Mouse (Mus musculus) CD4-positive, CD25-positive, alpha-beta regulatory T cell, adult 4 months (primary cell): Measurements from ENCODE around the gene Ces2b. TPM values are rescaled to one million over a fixed set of nuclear protein-coding genes. Genes with fewer than 3 reads are reported as not detected.

Experiments used
- polyA plus RNA-seq, 2 experiments: library from polyadenylated mRNA; unstranded; fragments of 100-300 nt; shearing (Covaris generic); gene quantifications; one replicate each; pipeline ENCODE4 v1.2.1; 2017

Ces2b gene
- polyA plus RNA-seq, 2 experiments from 2014 or later, result not detected

Other genes with a start within 250 kb of the Ces2b start
- gene Pdp2, start 240.1 kb upstream of the Ces2b start, polyA plus RNA-seq, result 10 to 100 TPM; 21.4 to 28.3 TPM
- gene Cdh16, start 207.2 kb upstream of the Ces2b start, polyA plus RNA-seq, result not detected
- gene Rrad, start 200.2 kb upstream of the Ces2b start, polyA plus RNA-seq, result 10 to 100 TPM; 12.1 to 12.8 TPM
- 100 to 1,000 TPM; 113 to 122 TPM for gene Ciao2b, start 189.6 kb upstream of the Ces2b start, polyA plus RNA-seq
- under 1 TPM in 1 of 2 experiments, not detected in 1; 0.38 TPM for gene Ces2a, start 97.6 kb upstream of the Ces2b start, polyA plus RNA-seq
- gene Ces2c, start 15.5 kb downstream of the Ces2b start, polyA plus RNA-seq, result 10 to 100 TPM; 22.1 to 39.8 TPM
- not detected for gene Ces2e, start 94.7 kb downstream of the Ces2b start, polyA plus RNA-seq
- not detected for gene Ces2f, start 115.8 kb downstream of the Ces2b start, polyA plus RNA-seq
- under 1 TPM; 0.13 to 0.28 TPM for gene Ces2g, start 130.1 kb downstream of the Ces2b start, polyA plus RNA-seq
- not detected for gene Ces2h, start 169.3 kb downstream of the Ces2b start, polyA plus RNA-seq
- gene Ces3a, start 217.0 kb downstream of the Ces2b start, polyA plus RNA-seq, result not detected